Mouse (Mus musculus) left cerebral cortex, adult 2 months (tissue): ENCODE results near the gene Gm37419. TPM values are rescaled to one million over a fixed set of nuclear protein-coding genes. Genes with fewer than 3 reads are reported as not detected.
A peak's percentile ranks its signal among the peaks of the same experiment; 100 is the strongest.

Source experiments
- DNase-seq, 2 experiments: peaks; one replicate each; pipeline ENCODE4 v3.0.0; 2021 to 2022; ENCODE audit warnings: low spot score in 2 of 2, mixed read lengths in 1 of 2; ENCODE audit errors: extremely low spot score in 1 of 2
- H3K27ac ChIP-seq: fragments of 200-600 bp; 2 replicates; pipeline ENCODE4 v1.8.1; 2022
- H3K4me3 ChIP-seq: fragments of 200-600 bp; 2 replicates; pipeline ENCODE4 v1.8.1; 2022
- CTCF ChIP-seq: fragments of 200-600 bp; IDR thresholded peaks from 2 replicates; pipeline ENCODE4 v1.8.1; 2022; ENCODE audit warnings: antibody characterized with exemption, mild to moderate bottlenecking, moderate library complexity
- intact Hi-C: fragments of 180-260 bp; cut with DNase I; formaldehyde crosslinking; loops from one replicate; pipeline ENCODE4 v1.15.1; 2025
- total RNA-seq, 2 experiments: library from RNA; stranded (reverse); gene quantifications; 2 replicates each; pipeline ENCODE4 v1.2.3; 2021

The Gm37419 gene
- total RNA-seq, 2 experiments from 2014 or later: not detected

- peak; percentile 78 for TF ChIP-seq CTCF
- peak overlapping the region; percentile 61 for H3K27ac ChIP-seq
- H3K4me3 ChIP-seq: peak overlapping the region; percentile 50
- peak; percentile 69 to 72 for DNase-seq
- intact Hi-C loops: loop anchor here (1.0 to 5.0 kb wide), 3 partner anchors 980 to 1980 kb away; no protein-coding TSS in a partner anchor
Observed at GRCm38 (mm10) chr16:23981925-23982851, 6.1 kb upstream of the Gm37419 start.

- Histone ChIP-seq H3K27ac (peak overlapping the region; percentile 61), H3K4me3 (peak overlapping the region; percentile 50)
- TF ChIP-seq CTCF: peak; percentile 76
- intact Hi-C loops: loop anchor here (1.0 to 5.0 kb wide), 3 partner anchors 979 to 1979 kb away; no protein-coding TSS in a partner anchor
- peak; percentile 71 to 74 for DNase-seq
Observed at GRCm38 (mm10) chr16:23982891-23983588, 5.2 kb upstream of the Gm37419 start.

- Histone ChIP-seq H3K27ac (peak overlapping the region; percentile 8), H3K4me3 (peak overlapping the region; percentile 44)
- intact Hi-C loops: loop anchor here (1.0 to 5.0 kb wide), 4 partner anchors 978 to 1978 kb away; no protein-coding TSS in a partner anchor
- peak; percentile 85 to 92 for DNase-seq
- TF ChIP-seq CTCF: peak; percentile 91
Observed at GRCm38 (mm10) chr16:23984183-23984582, 4.1 kb upstream of the Gm37419 start.

GRCm38 (mm10) chr16:23984760-23985466, 3.4 kb upstream of the Gm37419 start:
- intact Hi-C loops: loop anchor here (1.0 to 5.0 kb wide), 8 partner anchors 507 to 1977 kb away; no protein-coding TSS in a partner anchor
- peak overlapping the region; percentile 44 for H3K4me3 ChIP-seq
- peak in 1 of 2 experiments; percentile 51 for DNase-seq
- TF ChIP-seq CTCF: no peak
- peak overlapping the region; percentile 8; the same call in 1 of the 2 replicates for H3K27ac ChIP-seq

GRCm38 (mm10) chr16:23985467-23985861, 2.8 kb upstream of the Gm37419 start:
- peak; percentile 65 for TF ChIP-seq CTCF
- no peak for DNase-seq
- Histone ChIP-seq H3K4me3 (peak overlapping the region; percentile 44), H3K27ac (0 out of 2 replicates have a peak overlapping the region, but pooled peaks have one; percentile 5)
- intact Hi-C loops: loop anchor here (5.0 kb wide), 4 partner anchors 507 to 902 kb away; no protein-coding TSS in a partner anchor

GRCm38 (mm10) chr16:23986176-23986575, 2.1 kb upstream of the Gm37419 start:
- Histone ChIP-seq H3K27ac (no peak overlapping the region; the same call in 1 of the 2 replicates), H3K4me3 (peak overlapping the region; percentile 78)
- intact Hi-C loops: loop anchor here (5.0 kb wide), 4 partner anchors 506 to 901 kb away; no protein-coding TSS in a partner anchor
- no peak for DNase-seq
- no peak for TF ChIP-seq CTCF

GRCm38 (mm10) chr16:23986871-23987270, 1.4 kb upstream of the Gm37419 start:
- DNase-seq: no peak
- intact Hi-C loops: loop anchor here (5.0 kb wide), 4 partner anchors 505 to 900 kb away; no protein-coding TSS in a partner anchor
- H3K27ac ChIP-seq: peak overlapping the region; percentile 100

GRCm38 (mm10) chr16:23987341-23988156, 733 bp upstream of the Gm37419 start:
- H3K4me3 ChIP-seq: peak overlapping the region; percentile 78
- H3K27ac ChIP-seq: peak overlapping the region; percentile 100
- peak in 1 of 2 experiments; percentile 47 for DNase-seq
- intact Hi-C loops: loop anchor here (1.0 to 5.0 kb wide), 6 partner anchors 405 to 1072 kb away; partner anchors contain the start of gene Lpp
- TF ChIP-seq CTCF: no peak

More at GRCm38 (mm10) chr16:23986871-23987270, 1.4 kb upstream of the Gm37419 start:
- H3K4me3 ChIP-seq: peak overlapping the region; percentile 78
- TF ChIP-seq CTCF: no peak

- H3K27ac ChIP-seq: peak overlapping the region; percentile 100
- H3K4me3 ChIP-seq: peak overlapping the region; percentile 78
- no peak for TF ChIP-seq CTCF
- DNase-seq: no peak
- intact Hi-C loops: loop anchor here (1.0 to 5.0 kb wide), 6 partner anchors 405 to 1071 kb away; partner anchors contain the start of gene Lpp
Observed at GRCm38 (mm10) chr16:23988157-23988465, 171 bp upstream of the Gm37419 start.
